Mouse (Mus musculus): ENCODE results near the gene Apoc4.

Apoc4 gene

GRCm38 (mm10) chr7:19682979-19683378, 1.7 kb upstream of the Apoc4 start:
- in situ Hi-C loops (cut with MboI; ENCODE audit: low sequenced_read_pairs), result no loop called here

GRCm38 (mm10) chr7:19680702-19681101, 577 bp downstream of the Apoc4 start:
- in situ Hi-C loops (cut with MboI; ENCODE audit: low sequenced_read_pairs), result no loop called here

GRCm38 (mm10) chr7:19678901-19679300, 2.4 kb downstream of the Apoc4 start:
- in situ Hi-C loops (cut with MboI; ENCODE audit: low sequenced_read_pairs), result no loop called here

GRCm38 (mm10) chr7:19677872-19678271, 3.4 kb downstream of the Apoc4 start, which contains the start of gene Apoc2:
Gene Apoc2, minus strand, starts transcription at chr7:19677941.
- in situ Hi-C loops (cut with MboI; ENCODE audit: low sequenced_read_pairs), result no loop called here

GRCm38 (mm10) chr7:19676662-19677061, 4.6 kb downstream of the Apoc4 start:
- in situ Hi-C loops (cut with MboI; ENCODE audit: low sequenced_read_pairs), result no loop called here

DNA sequence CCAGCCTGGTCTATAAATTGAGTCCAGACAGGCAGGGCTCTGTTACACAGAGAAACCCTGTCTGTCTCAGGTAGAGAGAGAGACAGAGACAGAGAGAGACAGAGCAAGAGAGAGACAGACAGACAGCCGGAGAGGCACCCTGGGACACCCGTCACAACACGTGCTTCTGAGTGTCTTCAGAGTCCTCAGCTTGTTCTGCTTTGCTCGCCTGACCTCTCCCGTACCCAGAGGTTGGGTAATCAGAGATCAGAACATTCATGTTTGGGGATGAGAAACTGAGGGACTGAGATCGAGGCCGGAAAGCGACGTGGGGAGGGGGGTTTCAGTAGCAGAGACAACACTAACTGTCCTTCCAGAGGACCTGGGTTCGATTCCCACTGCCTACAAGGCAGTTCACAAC, 5.5 kb downstream of the Apoc4 start:
- in situ Hi-C loops (cut with MboI; ENCODE audit: low sequenced_read_pairs), result no loop called here

GRCm38 (mm10) chr7:19673083-19673699, 8.1 kb downstream of the Apoc4 start:
- in situ Hi-C loops (cut with MboI; ENCODE audit: low sequenced_read_pairs), result no loop called here

- in situ Hi-C loops (cut with MboI; ENCODE audit: low sequenced_read_pairs), result no loop called here
These were observed 9.8 kb downstream of the Apoc4 start for GRCm38 (mm10) chr7:19671511-19671910.

DNA sequence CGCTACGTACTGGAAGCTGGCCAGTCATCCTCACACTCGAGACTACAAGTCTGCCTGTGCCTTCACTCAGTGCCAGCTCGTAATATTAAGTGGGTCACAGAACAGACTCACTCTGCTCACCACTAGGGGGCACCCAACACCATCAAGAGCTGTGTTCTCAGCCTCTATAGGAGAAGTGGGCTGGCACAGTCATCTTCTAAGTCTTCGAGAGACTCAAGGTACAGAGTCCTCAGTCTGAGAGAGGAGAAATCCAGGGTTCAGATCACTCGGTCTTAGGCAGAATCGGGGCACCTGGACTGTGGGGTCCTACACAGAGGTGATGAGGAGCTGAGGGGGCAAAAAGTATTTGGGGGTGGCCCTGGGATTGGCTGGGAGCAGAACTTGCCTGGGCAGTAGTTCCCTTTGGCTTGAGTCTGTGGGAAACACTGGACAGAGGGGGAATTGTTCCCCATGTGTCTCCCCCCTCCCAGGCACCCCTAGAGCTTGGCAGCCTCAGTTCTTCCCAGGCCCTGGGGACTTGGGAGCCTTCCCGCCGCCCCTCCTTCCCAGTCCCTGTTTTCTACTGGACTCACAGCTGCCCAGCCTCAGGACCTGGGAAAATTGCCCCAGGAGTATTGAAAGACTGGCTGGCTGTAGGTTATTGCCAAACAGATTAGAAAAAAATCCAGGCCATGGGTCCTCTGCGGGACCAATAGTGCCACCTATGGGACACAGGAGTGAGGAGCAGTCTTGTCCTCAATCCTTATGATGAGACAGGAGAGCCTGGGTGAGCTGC, 12.1 kb downstream of the Apoc4 start:
- in situ Hi-C loops (cut with MboI; ENCODE audit: low sequenced_read_pairs), result loop anchor here (5.0 kb wide), 1 partner anchor 33 kb away; no protein-coding TSS in a partner anchor

- in situ Hi-C loops (cut with MboI; ENCODE audit: low sequenced_read_pairs), result loop anchor here (5.0 kb wide), 1 partner anchor 35 kb away; no protein-coding TSS in a partner anchor
These were observed 13.8 kb downstream of the Apoc4 start for GRCm38 (mm10) chr7:19667434-19667833.

GRCm38 (mm10) chr7:19666750-19667149, 14.5 kb downstream of the Apoc4 start:
- in situ Hi-C loops (cut with MboI; ENCODE audit: low sequenced_read_pairs), result loop anchor here (5.0 kb wide), 1 partner anchor 36 kb away; no protein-coding TSS in a partner anchor

- in situ Hi-C loops (cut with MboI; ENCODE audit: low sequenced_read_pairs), result loop anchor here (5.0 kb wide), 1 partner anchor 37 kb away; no protein-coding TSS in a partner anchor
These were observed 16.1 kb downstream of the Apoc4 start, which contains the start of gene Clptm1 for GRCm38 (mm10) chr7:19664955-19665841. Gene Clptm1, minus strand, starts transcription at chr7:19665033.

- in situ Hi-C loops (cut with MboI; ENCODE audit: low sequenced_read_pairs), result no loop called here
These were observed 16.8 kb downstream of the Apoc4 start for GRCm38 (mm10) chr7:19664455-19664954.

DNA sequence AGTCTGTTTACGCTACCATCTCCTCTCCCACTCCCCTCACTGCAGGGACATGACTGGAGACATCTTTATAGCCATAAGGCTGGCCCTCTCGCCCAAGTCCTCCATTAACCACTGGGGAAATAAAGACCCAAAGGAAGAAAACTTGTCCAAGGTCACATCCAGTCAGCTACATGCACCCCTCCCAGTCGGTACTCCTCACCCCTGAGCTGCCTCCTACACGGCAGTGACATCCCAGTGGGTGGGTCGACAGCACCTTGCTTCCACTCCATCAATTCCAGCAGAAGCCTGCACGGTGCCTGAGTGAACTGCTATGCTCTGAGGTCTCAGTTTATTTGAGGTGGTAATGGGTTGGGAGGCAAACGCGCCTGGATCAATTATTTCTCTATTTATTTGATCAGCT, 17.3 kb downstream of the Apoc4 start:
- in situ Hi-C loops (cut with MboI; ENCODE audit: low sequenced_read_pairs), result no loop called here

- in situ Hi-C loops (cut with MboI; ENCODE audit: low sequenced_read_pairs), result no loop called here
These were observed 28.7 kb downstream of the Apoc4 start for GRCm38 (mm10) chr7:19652614-19653013.

DNA sequence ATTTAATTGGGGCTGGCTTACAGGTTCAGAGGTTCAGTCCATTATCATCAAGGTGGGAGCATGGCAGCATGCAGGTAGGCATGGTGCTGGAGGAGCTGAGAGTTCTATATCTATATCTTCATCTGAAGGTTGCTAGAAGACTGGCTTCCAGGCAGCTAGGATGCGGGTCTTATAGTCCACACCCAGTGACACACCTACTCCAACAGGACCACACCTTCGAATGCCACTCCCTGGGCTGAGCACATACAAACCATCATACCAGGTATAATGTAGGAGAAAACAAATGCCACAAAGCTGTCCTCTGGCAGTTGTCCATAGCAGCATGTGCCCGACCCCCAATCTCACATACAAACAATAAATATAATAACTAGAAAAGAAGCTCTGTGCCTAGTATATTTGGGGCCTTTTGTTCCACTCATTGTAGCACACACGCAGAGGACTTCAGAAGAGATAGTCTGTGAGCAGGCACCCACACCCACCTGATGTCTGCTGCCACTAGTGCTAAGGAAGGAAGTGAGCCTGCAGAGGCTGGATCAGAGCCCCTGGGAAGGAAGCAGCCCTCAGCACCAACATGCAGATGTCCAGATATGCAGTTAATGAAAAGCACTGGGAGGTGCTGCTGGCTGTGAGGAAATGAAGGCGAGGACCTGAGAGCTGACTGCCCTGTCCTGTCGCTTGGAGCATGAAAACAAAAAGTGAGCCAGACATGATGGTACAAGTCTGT, 30.1 kb downstream of the Apoc4 start:
- in situ Hi-C loops (cut with MboI; ENCODE audit: low sequenced_read_pairs), result no loop called here

GRCm38 (mm10) chr7:19641223-19641622, 40.1 kb downstream of the Apoc4 start:
- in situ Hi-C loops (cut with MboI; ENCODE audit: low sequenced_read_pairs), result no loop called here

- in situ Hi-C loops (cut with MboI; ENCODE audit: low sequenced_read_pairs), result no loop called here
These were observed 46.0 kb downstream of the Apoc4 start for GRCm38 (mm10) chr7:19635074-19635827.

DNA sequence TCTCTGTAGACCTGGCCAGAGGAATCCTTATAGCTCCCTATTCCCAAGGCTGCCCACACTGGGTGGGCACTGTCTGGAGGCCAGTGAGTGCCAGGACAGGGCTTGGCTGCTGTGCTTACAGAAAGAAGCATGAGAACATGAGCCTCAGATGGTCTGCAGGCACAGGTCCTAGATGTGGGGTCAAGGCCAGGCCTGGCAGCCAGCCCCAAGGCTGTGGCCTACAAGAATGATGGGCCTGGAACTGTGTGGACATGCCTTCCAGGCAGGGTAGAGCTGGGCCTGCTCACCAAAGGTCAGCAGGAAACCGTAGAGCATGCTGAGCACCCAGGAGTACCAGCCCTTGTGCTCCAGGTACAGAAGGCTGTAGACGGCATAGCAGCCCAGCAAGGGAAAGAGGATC, 46.7 kb downstream of the Apoc4 start:
- in situ Hi-C loops (cut with MboI; ENCODE audit: low sequenced_read_pairs), result no loop called here

Measured in CH12F3 (cell line).